8 mouse cellular contexts compared by ENCODE assay signal in the genomic region with DNA sequence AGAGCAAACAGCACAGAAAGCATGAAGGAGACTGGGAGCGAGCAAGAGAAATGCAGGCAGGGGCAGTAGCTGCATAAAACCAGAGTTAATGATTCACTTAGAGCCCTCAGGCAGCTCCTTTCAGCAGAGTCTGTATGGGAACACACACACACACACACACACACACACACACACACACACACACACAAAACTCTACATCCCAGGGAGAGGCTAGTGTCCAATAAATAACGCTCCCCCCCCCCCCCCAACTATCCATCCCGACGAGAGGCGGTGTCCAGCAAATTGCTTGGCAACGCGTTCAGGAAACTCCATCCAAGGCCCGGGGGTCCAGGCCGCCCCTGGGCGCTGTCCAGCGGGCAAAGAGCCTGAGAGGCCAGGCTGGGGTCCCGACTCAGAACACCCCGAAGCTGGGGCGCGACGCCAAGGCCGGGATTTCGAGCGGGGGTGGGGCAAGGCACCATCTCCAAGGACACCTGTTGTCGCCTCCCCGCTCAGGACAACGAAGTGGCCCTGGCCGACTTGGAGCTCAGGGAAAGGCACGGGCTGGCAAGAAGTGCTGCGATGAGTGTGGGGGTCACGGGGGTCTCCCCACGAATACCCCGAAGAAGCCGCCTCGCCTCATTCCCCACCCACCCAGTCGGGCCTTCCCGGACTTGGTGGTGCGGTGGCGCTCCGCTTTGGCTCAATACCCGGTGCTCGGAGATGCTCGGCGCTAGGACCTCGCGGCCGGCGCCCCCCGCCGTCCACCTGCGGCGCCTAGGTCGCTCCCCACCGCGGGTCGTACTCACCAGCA. TPM values are rescaled to one million over a fixed set of nuclear protein-coding genes. Genes with fewer than 3 reads are reported as not detected.
DNase-seq lines count a peak whose midpoint lies in the region; ATAC-seq and TF ChIP-seq lines count a peak whose summit lies in the region.

No protein-coding gene starts in this region.

- peak; percentile 89 for ATAC-seq in hindbrain, embryonic 14.5 days (ENCODE audit: low FRiP score)

- H3K4me3 ChIP-seq in hindbrain, embryonic 14.5 days (replicated peaks; ENCODE audit: low read length) = peak overlapping the region; percentile 78
- peak overlapping the region; percentile 81 for H3K4me3 ChIP-seq in small intestine, adult 2 months (ENCODE audit: low read depth, low read length)

- no peak for TF ChIP-seq CTCF in small intestine, adult 2 months (IDR thresholded peaks at IDR 0.05; ENCODE audit: extremely low read depth, insufficient read length, insufficient replicate concordance, low read depth, low read length)

- under 1% methylated on average over 40 of the region's 51 CpGs for WGBS in hindbrain, embryonic 14.5 days
- WGBS in small intestine, adult 2 months = under 1% methylated on average over 51 of the region's 51 CpGs

- H3K27me3 ChIP-seq in hindbrain, embryonic 14.5 days (ENCODE audit: control insufficient read depth, insufficient read depth, low read length) = no peaks in the 10 kb centered on the region
- H3K27me3 ChIP-seq in small intestine, adult 2 months (ENCODE audit: control insufficient read depth, insufficient read depth, low read length) = no peaks in the 10 kb centered on the region

- peak overlapping the region; percentile 98 for H3K4me2 ChIP-seq in hindbrain, embryonic 14.5 days (replicated peaks)

- peak overlapping the region; percentile 33; the same call in 1 of the 2 replicates for H3K27ac ChIP-seq in hindbrain, embryonic 14.5 days
- no peak overlapping the region for H3K27ac ChIP-seq in small intestine, adult 2 months (ENCODE audit: insufficient read depth, low read depth, low read length)

- peaks cover 13% of the 10 kb centered on the region for H3K4me1 ChIP-seq in hindbrain, embryonic 14.5 days (replicated peaks; ENCODE audit: control insufficient read depth, insufficient read depth, low read length)
- peaks cover 4% of the 10 kb centered on the region; the same call in 1 of the 2 replicates for H3K4me1 ChIP-seq in small intestine, adult 2 months (ENCODE audit: control insufficient read depth, insufficient read depth, insufficient read length, low read length)

- intact Hi-C loops in left cerebral cortex, postnatal 10 days (cut with DNase I) = no loop called here

- H3K36me3 ChIP-seq in hindbrain, embryonic 14.5 days (replicated peaks; ENCODE audit: control insufficient read depth, insufficient read depth) = no peaks in the 10 kb centered on the region
- H3K36me3 ChIP-seq in small intestine, adult 2 months (ENCODE audit: control insufficient read depth, insufficient read depth, low read length) = no peaks in the 10 kb centered on the region

- peak overlapping the region; percentile 67 for H3K9ac ChIP-seq in hindbrain, embryonic 14.5 days

- no peaks in the 10 kb centered on the region for H3K9me3 ChIP-seq in hindbrain, embryonic 14.5 days (ENCODE audit: control insufficient read depth, low read length)

- peak; percentile 97 for DNase-seq in heart, adult 11 months
- no peak for DNase-seq in heart, adult 8-10 months (ENCODE audit: low spot score)
- DNase-seq in cerebellum, adult 8-10 months = peak; percentile 23
- DNase-seq in frontal cortex, postnatal 36 days (ENCODE audit: low spot score in 2 of 2) = peak; percentile 31 to 34
- DNase-seq in hindbrain, embryonic 14.5 days (ENCODE audit: low spot score) = peak; percentile 52
- DNase-seq in left cerebral cortex, postnatal 10 days (ENCODE audit: extremely low spot score in 1 of 2, low spot score in 2 of 2) = peak; percentile 45 to 73
- DNase-seq in mesoderm, embryonic 11.5 days (ENCODE audit: low read depth, low spot score) = peak; percentile 49

- TF ChIP-seq POLR2A in small intestine, adult 2 months (IDR thresholded peaks at IDR 0.05; ENCODE audit: low read depth, low read length) = no peak

RNA-seq across cellular contexts. Expression of a gene that starts 9.8 kb away (rescaled TPM):
- 10 to 100 TPM in 2 of 4 experiments, 1 to 10 TPM in 2; 5.7 to 12.5 (median 10.1) TPM for total RNA-seq in heart, adult 8-10 months (2022)
- polyA plus RNA-seq in hindbrain, embryonic 14.5 days (2014; fragmentation: Nextera tagmentation; extraction: Ambion mirVana) = 9.0 and 9.5 TPM in 2 replicates
- total RNA-seq in left cerebral cortex, postnatal 10 days (2021) = 10 to 100 TPM; 13.9 to 15.6 TPM
- polyA plus RNA-seq in small intestine, adult 2 months (2012; rRNA removed) = 5.9 and 13.1 TPM in 2 replicates
